Mouse (Mus musculus) kidney, adult 9 months (tissue): ENCODE data around the gene Angpt4.
A peak's percentile ranks its signal among the peaks of the same experiment; 100 is the strongest.

Source experiments
- DNase-seq: peaks from one replicate; pipeline ENCODE4 v3.0.0; 2022

Gene Angpt4

GRCm38 (mm10) chr2:151985426-151986172 is 74.6 kb downstream of the Angpt4 start:
- DNase-seq = no peak

GRCm38 (mm10) chr2:151986958-151987357 is 75.9 kb downstream of the Angpt4 start:
- DNase-seq = no peak

- no peak for DNase-seq
Observed at GRCm38 (mm10) chr2:151988978-151989377, 78.0 kb downstream of the Angpt4 start.

GRCm38 (mm10) chr2:151990985-151991394 is 80.0 kb downstream of the Angpt4 start:
- DNase-seq = no peak

GRCm38 (mm10) chr2:151991446-151991845 is 80.4 kb downstream of the Angpt4 start:
- DNase-seq = no peak

- peak; percentile 84 for DNase-seq
Observed at GRCm38 (mm10) chr2:151994350-151995122, 83.5 kb downstream of the Angpt4 start.
